Mouse (Mus musculus) heart, embryonic 14.5 days (tissue): ENCODE data around the gene Hhat. TPM values are rescaled to one million over a fixed set of nuclear protein-coding genes. Genes with fewer than 3 reads are reported as not detected.

Experiments
- ATAC-seq: fragments of 200-750 bp; cut with Nextera tagmentation; 2 replicates; pipeline ENCODE4 v1.8.0; 2017; ENCODE audit warnings: low read depth, moderate TSS enrichment; ENCODE audit not compliant: insufficient number of reproducible peaks, insufficient read depth, low FRiP score
- H3K27ac ChIP-seq, 2 experiments: fragments of 200-500 bp in 1 of 2; fragments of 300-500 bp in 1 of 2; sonication (generic) in 1 of 2; replicated peaks in 1 of 2; 2 replicates each; pipeline ENCODE4 v1.5.1; 2012 to 2014; ENCODE audit warnings: low read depth in 2 of 2, low read length in 2 of 2, control low read depth in 1 of 2, mild to moderate bottlenecking in 1 of 2, mixed read lengths in 1 of 2; ENCODE audit not compliant: control insufficient read depth in 1 of 2, insufficient read depth in 1 of 2
- H3K27me3 ChIP-seq: fragments of 300-500 bp; sonication (generic); 2 replicates; pipeline ENCODE4 v1.6.1; 2014; ENCODE audit warnings: mild to moderate bottlenecking, low read length, control low read depth; ENCODE audit not compliant: control insufficient read depth, insufficient read depth
- H3K36me3 ChIP-seq: fragments of 300-500 bp; sonication (generic); 2 replicates; pipeline ENCODE4 v1.6.1; 2014; ENCODE audit warnings: mild to moderate bottlenecking, control low read depth, low read length, mixed read lengths; ENCODE audit not compliant: control insufficient read depth, insufficient read depth
- H3K4me1 ChIP-seq, 2 experiments: fragments of 200-500 bp in 1 of 2; fragments of 300-500 bp in 1 of 2; sonication (generic) in 1 of 2; 2 replicates each; pipeline ENCODE4 v1.6.1; 2012 to 2014; ENCODE audit warnings: low read length in 2 of 2, control low read depth in 1 of 2, mixed read lengths in 1 of 2; ENCODE audit not compliant: control insufficient read depth in 2 of 2, insufficient read depth in 2 of 2
- H3K4me2 ChIP-seq: fragments of 300-500 bp; sonication (generic); 2 replicates; pipeline ENCODE4 v1.6.1; 2014; ENCODE audit warnings: mild to moderate bottlenecking, low read length
- H3K4me3 ChIP-seq, 2 experiments: fragments of 200-500 bp in 1 of 2; fragments of 300-500 bp in 1 of 2; sonication (generic) in 1 of 2; 2 replicates each; pipeline ENCODE4 v1.5.1; 2012 to 2014; ENCODE audit warnings: low read length in 2 of 2, mild to moderate bottlenecking in 2 of 2, control low read depth in 1 of 2, low read depth in 1 of 2, moderate library complexity in 1 of 2; ENCODE audit not compliant: control insufficient read depth in 1 of 2, insufficient read depth in 1 of 2
- H3K9ac ChIP-seq: fragments of 300-500 bp; sonication (generic); 2 replicates; pipeline ENCODE4 v1.6.1; 2014; ENCODE audit warnings: mild to moderate bottlenecking, low read length
- H3K9me3 ChIP-seq: fragments of 300-500 bp; sonication (generic); 2 replicates; pipeline ENCODE4 v1.6.1; 2016; ENCODE audit warnings: low read length, control low read depth; ENCODE audit not compliant: control insufficient read depth
- WGBS: fragments of 180-500 bp; shearing (Covaris S2); extraction: QIAGEN DNeasy Blood & Tissue Kit; methylation state at CpG from one replicate; pipeline ENCODE4 v1.1.7; 2014; 5-methylcytosine and 5-hydroxymethylcytosine counted together
- polyA plus RNA-seq: library from polyadenylated mRNA; unstranded; fragments of >200 nt; fragmentation: Nextera tagmentation; extraction: Ambion mirVana; gene quantifications from 2 replicates; pipeline ENCODE4 v1.2.1, GENCODE M21; 2014

Hhat gene
- polyA plus RNA-seq, 1 experiment from 2014 or later, result 6.8 TPM

DNA sequence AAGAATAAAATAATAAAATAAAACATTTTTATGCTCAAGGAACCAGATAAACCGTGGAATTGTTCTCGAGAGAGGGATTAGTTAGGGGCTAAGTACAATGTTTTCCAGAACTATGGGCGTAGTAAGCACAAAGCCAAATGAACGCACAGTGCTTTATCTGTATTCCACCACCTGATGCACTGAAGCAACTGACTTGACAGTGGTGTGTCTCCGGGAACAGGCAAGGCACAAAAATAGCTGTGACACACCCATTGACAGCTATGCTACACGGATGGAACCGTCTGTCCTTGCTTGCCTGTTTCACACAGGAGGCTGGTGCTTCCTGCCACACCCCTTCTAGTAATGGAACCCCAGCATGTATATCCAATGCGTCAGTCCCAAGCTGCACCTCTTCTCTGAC lies 29.3 kb upstream of the Hhat start:
- Histone ChIP-seq H3K36me3 (no peaks in the 10 kb centered on the region), H3K27me3 (no peaks in the 10 kb centered on the region), H3K9me3 (no peaks in the 10 kb centered on the region), H3K9ac (no peak overlapping the region), H3K4me2 (no peak overlapping the region), H3K27ac (no peak overlapping the region), H3K4me3 (no peak overlapping the region), H3K4me1 (peaks cover 12 to 20% of the 10 kb centered on the region in 2 experiments)
- 69% methylated on average over 8 of the region's 8 CpGs for WGBS
- ATAC-seq, result no peak

DNA sequence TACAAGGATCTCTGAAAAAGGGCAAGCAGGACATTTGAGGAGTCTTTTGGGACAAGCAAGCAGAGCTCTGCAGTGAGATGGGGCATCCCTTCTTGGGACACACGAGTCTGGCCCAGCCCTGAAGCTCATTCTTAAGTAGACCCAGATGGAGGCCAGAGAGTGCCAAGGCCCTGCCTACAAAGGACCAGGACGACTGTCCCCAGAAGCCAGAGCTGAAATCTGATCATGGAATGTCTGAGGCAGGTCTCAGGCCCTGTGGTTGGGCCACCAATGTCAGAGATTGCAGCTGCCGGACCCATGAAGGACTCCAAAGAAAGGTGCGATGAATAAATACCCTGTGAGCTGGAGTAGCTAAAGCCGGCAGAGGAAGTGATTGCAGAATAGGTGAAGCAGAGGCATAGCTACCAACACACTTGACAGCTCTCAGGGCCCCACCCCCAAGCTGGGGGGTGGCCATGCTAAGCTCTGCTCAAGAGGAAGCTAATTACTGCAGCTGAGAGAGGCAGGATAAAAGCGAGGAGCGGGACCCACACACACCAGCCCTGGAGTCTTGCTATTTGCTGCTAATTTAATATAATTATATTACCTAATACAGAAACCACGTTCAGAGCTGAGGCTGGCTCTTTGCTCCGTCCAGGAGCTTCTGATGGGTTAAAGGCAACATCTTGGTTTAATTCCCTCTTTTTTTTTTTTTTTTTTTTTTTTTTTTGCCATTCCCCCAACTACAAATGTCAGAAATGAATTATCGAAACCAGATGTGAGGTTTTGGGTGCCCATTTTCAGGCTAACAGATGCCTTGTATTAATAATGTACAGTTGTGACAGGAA lies 28.4 kb upstream of the Hhat start:
- Histone ChIP-seq H3K27me3 (no peaks in the 10 kb centered on the region), H3K4me2 (no peak overlapping the region), H3K4me1 (peaks cover 12 to 20% of the 10 kb centered on the region in 2 experiments), H3K9me3 (no peaks in the 10 kb centered on the region), H3K36me3 (no peaks in the 10 kb centered on the region), H3K4me3 (no peak overlapping the region), H3K27ac (peak overlapping the region in 1 of 2 experiments; percentile 33; a peak in 1 of 4 replicates), H3K9ac (no peak overlapping the region)
- ATAC-seq, result no peak
- 39% methylated on average over 10 of the region's 10 CpGs for WGBS

DNA sequence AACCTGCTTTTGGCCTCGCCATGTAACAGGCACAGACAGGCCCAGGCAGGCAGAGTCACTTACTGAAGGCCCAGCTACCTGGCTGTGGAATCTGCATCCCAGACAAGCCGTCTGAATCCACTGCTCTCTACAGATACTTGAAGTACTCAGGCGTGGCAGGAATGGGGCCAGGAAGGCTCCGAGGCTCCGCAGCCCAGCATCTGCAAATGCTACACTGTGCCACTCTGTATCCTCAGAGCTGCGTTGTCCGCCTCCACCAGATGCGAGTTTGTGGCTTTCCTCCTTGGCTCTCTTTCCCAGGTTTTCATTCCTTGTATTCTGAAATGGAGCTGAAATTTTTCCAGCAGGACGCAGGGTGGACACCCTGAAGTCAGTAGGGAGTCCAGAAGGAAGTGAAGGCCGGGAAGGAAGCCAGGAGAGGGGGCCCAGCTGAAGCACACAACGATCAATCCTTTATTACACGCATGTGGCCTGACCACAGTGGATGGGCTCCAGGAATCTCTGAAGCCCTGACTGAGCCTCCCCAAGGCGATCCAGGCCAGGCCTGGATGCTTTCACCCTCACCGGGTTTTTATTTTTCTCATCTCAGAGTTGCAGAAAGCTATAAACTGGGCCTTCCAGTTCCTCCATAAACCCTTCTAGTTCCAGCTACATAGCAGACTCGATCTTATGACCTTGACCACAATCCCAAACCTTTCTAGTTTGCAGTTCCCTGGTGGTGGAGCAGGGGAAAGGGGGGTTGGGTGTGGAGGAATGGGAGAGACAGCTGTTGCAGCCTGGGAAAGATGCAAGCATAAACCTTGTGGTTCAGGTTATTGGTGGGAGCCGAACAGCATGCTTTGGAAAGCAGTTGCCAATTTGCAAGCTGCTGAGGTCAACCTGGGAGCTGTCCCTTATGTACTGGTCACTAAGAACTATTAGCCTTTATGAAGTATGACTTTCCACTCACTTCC lies 27.5 kb upstream of the Hhat start:
- WGBS, result 63% methylated on average over 16 of the region's 16 CpGs
- Histone ChIP-seq H3K4me3 (no peak overlapping the region), H3K27ac (peak overlapping the region; percentile 33; a peak in 2 of 4 replicates), H3K36me3 (no peaks in the 10 kb centered on the region), H3K27me3 (no peaks in the 10 kb centered on the region), H3K4me1 (peaks cover 12 to 20% of the 10 kb centered on the region in 2 experiments), H3K9me3 (no peaks in the 10 kb centered on the region), H3K9ac (no peak overlapping the region), H3K4me2 (no peak overlapping the region)
- no peak; the same call in 1 of the 2 replicates for ATAC-seq

DNA sequence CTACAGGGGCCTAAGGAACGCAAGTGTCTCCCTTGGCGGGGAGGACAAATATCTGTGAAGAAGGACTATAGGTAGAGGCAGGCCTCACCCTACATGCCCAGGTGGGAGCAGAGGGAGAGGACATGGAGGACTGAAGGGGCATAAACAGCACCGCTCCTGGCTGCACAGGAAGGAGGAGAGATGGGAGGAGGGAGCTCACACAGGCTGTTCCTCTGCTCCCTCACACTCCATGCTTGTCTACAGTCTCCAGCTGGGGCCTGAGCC lies 25.9 kb upstream of the Hhat start:
- no peak overlapping the region for H3K4me3 ChIP-seq
- no peaks in the 10 kb centered on the region for H3K9me3 ChIP-seq
- H3K27me3 ChIP-seq, result no peaks in the 10 kb centered on the region
- H3K27ac ChIP-seq, result peak overlapping the region; percentile 32 to 57; a peak in 3 of 4 replicates
- WGBS, result 50% methylated on average over 3 of the region's 3 CpGs
- no peak overlapping the region for H3K9ac ChIP-seq
- H3K36me3 ChIP-seq, result no peaks in the 10 kb centered on the region
- peaks cover 15 to 22% of the 10 kb centered on the region in 2 experiments for H3K4me1 ChIP-seq
- no peak for ATAC-seq
- H3K4me2 ChIP-seq, result no peak overlapping the region

GRCm38 (mm10) chr1:192796201-192797010 lies 25.4 kb upstream of the Hhat start:
- H3K27me3 ChIP-seq, result no peaks in the 10 kb centered on the region
- peak overlapping the region; percentile 55 for H3K4me2 ChIP-seq
- no peaks in the 10 kb centered on the region for H3K36me3 ChIP-seq
- H3K9me3 ChIP-seq, result no peaks in the 10 kb centered on the region
- WGBS, result 6% methylated on average over 12 of the region's 21 CpGs
- peak overlapping the region; percentile 32 to 60 for H3K27ac ChIP-seq
- peaks cover 17 to 26% of the 10 kb centered on the region in 2 experiments for H3K4me1 ChIP-seq
- 0 out of 2 replicates have a peak overlapping the region, but pooled peaks have one; percentile 34 for H3K9ac ChIP-seq
- ATAC-seq, result peak; percentile 59
- no peak overlapping the region for H3K4me3 ChIP-seq

GRCm38 (mm10) chr1:192794957-192795745 lies 24.1 kb upstream of the Hhat start:
- Histone ChIP-seq H3K4me3 (no peak overlapping the region), H3K36me3 (no peaks in the 10 kb centered on the region), H3K4me2 (no peak overlapping the region), H3K27ac (peak overlapping the region in 1 of 2 experiments; percentile 60; a peak in 1 of 4 replicates), H3K9ac (no peak overlapping the region), H3K4me1 (peaks cover 18 to 29% of the 10 kb centered on the region in 2 experiments), H3K27me3 (no peaks in the 10 kb centered on the region), H3K9me3 (no peaks in the 10 kb centered on the region)
- WGBS, result 55% methylated on average over 9 of the region's 9 CpGs
- ATAC-seq, result no peak
